Mouse (Mus musculus) CH12F3 (cell line): ENCODE data around the gene Pycr1.
"Not testable (repeated sequence)": the region's sequence is repeated elsewhere in the genome, so short reads cannot be mapped to it uniquely, and the experiment has no call there.

Source experiments
- in situ Hi-C: fragments of 300-500 bp; cut with MboI; formaldehyde crosslinking; loops from 2 replicates; pipeline ENCODE4 v1.14.3; 2020; ENCODE audit warnings: low sequenced_read_pairs

The Pycr1 gene

DNA sequence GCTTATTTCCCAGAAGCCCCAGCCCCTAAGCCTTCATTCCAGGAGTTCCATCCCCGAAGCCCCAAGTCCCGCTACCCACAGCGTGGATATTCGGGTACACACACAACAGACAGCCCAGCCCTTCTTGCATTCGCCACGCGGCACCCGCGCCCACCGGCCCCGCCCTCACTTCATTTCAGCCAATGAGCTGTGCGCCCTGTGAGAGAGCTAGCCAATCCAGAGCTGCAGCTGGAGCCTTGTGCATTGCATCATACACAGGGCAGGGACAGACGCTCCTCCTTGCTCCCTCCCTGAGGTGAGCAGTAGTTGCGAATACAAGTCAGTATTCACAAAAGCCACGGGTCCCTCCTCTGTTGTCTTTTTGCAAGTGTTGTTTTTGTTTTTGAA, at the start of gene Pycr1:
Gene Pycr1 (minus strand): TSS at position 169 of the 387 bp plus-strand sequence.
- in situ Hi-C loops: no loop called here

DNA sequence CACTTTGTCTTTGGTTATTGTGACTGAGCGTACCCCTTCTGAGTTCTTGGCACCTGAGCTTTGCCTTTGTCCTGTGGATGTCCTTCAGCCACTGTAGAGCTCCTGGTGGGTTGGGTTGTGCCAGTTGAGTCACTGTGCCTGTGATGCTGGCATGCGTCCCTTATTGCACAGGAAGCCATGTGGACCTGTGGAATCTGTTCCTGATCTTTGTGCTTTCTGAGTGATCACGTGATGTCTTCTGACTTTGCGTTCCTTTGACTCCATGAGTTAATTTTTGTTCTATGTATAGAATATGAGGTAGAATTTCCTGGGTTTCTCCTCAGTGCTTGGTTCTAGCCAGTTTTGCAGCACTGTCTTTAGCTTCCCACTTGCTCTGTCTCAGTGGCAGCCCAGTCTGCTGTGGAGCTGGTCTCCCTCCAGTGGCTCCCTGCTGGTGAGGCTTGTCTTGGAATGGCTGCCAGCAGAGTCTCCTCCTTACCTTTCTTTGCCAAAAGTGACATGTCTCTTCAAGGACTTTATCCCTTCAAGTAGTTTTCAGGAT, 49.0 kb upstream of the Pycr1 start:
- in situ Hi-C loops: no loop called here

DNA sequence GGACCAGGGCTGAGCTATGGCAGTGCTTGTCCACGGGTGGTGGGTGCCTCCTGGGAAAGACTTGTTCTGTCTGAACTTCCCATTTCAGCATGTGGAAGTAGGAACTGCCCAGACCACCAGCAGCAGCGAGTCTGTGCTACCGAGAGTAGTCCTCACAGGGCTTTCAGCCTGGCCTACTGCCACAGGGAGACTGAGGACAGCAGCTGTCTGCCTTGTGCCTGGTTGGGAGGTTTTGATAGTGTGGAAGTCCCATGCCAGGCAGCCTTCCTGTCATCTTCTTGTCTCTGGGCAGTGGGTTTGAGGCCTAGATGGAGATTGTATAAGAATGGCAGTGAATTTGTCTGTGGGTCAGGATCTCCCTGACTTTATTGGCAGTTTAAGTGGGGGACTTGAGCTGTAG, 45.8 kb upstream of the Pycr1 start:
- in situ Hi-C loops: no loop called here

- in situ Hi-C loops: no loop called here
Observed at GRCm38 (mm10) chr11:120686650-120687272, 43.2 kb upstream of the Pycr1 start.

DNA sequence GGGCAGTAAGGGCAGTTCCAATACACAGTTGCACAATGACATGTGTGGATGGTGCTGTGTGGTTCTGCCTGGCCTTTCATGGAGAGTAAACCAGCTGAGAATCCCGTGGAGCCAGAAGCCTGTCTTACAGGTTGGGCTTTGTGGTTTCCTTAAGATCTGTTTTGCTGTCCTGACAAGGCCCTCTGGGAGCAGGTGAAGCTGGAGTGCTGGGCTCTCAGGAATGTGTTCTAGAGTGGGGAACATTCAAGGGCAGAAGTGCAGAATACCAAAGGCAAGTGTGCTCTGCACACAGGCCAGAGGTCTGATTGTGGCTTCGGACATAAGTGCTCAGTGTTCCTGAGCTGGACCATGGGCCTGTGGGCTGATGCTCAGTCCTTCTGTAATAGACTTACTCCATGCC, 41.1 kb upstream of the Pycr1 start:
- in situ Hi-C loops: no loop called here

DNA sequence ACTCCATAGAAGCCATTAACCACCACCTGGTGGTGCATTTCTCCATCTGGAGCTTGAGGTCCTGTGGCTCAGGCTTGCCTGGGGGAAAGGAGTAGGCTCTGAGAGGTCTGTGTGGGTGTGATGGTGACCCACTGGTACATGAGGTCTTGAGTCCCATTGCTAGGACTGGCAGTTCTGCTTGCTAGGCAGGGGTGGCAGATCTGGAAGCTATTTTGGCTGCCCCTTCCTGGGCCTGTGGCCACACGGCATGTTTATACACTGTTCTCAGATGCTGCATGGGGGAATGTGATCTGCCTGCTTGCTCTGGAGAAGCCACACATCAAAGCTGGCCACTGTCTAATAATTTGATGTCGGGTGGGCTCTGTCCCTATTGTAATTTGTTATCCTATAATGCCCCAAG, 40.5 kb upstream of the Pycr1 start:
- in situ Hi-C loops: no loop called here

DNA sequence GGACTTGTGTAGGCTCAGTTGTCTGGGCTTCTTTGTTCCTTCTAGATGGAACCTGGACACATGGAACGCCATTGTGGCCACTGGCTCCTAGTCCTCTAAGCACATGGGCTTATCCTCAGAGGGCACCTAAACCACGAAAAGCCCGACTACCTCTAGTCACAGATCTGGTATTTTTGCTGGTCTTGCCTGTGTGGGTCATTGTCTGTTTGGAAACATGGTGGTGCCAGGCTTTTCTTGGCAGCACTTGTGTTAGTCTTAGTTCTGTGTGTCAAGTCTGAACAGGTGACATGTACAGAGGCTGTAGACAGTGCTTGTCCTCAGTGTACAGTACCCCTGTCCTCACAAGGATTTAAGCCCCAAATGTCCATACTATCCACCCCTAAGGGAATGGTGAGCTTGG, 40.0 kb upstream of the Pycr1 start:
- in situ Hi-C loops: no loop called here

- in situ Hi-C loops: no loop called here
Observed at GRCm38 (mm10) chr11:120682683-120683082, 39.1 kb upstream of the Pycr1 start.

GRCm38 (mm10) chr11:120679909-120680308, 36.3 kb upstream of the Pycr1 start:
- in situ Hi-C loops: no loop called here

GRCm38 (mm10) chr11:120676951-120677350, 33.4 kb upstream of the Pycr1 start:
- in situ Hi-C loops: no loop called here

- in situ Hi-C loops: not testable (repeated sequence)
Observed at GRCm38 (mm10) chr11:120675875-120676274, 32.3 kb upstream of the Pycr1 start.

DNA sequence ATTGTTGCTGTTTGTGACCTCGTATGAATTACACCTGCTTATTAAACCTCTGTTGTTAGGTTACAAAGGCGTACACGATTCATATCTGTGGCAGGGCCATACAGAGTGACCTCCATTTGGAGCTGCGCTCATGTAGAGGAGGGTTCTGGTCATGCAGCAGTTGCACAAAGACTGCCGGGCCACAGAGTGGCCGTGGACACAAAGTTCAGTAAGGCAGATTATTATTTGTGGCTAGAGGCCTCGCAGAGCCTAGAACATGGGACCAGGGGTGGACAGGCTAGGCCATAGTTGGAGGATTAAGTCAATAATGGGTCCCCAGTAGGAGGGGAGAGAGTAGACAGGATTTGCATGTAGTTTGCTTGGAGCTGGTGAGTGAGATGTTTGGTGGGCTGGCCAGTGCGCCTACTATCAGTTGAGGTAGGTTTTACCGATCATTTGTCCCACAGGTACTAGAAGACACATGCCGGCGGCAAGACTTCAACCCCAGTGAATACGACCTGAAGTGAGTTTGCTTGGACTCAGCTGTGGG, 30.1 kb upstream of the Pycr1 start:
- in situ Hi-C loops: no loop called here

GRCm38 (mm10) chr11:120672687-120673593, 29.4 kb upstream of the Pycr1 start, which contains the start of gene Aspscr1:
Gene Aspscr1, plus strand, starts transcription at chr11:120672973.
- in situ Hi-C loops: no loop called here

DNA sequence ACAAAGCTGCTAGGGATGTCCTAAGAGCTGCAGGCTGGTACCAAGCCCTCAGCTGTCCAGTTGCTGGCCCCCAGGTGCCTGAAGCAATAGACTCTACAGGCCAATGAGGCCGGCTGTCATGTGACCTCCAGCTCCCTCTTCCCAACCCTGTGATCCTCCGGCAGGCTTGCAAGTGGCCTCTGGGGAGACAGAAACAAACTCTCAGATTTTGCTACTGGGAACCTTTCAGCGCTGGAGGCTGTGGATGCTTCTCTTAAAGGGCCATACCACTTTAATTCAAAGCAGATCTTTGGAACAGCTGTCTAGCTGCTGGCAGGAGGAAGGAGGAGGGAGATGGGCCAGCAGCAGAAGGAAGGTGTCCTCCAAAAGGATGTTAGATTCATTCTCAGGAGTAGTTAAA, 23.0 kb upstream of the Pycr1 start:
- in situ Hi-C loops: no loop called here

- in situ Hi-C loops: no loop called here
Observed at GRCm38 (mm10) chr11:120665406-120665805, 21.8 kb upstream of the Pycr1 start.

GRCm38 (mm10) chr11:120663714-120664113, 20.1 kb upstream of the Pycr1 start:
- in situ Hi-C loops: no loop called here

DNA sequence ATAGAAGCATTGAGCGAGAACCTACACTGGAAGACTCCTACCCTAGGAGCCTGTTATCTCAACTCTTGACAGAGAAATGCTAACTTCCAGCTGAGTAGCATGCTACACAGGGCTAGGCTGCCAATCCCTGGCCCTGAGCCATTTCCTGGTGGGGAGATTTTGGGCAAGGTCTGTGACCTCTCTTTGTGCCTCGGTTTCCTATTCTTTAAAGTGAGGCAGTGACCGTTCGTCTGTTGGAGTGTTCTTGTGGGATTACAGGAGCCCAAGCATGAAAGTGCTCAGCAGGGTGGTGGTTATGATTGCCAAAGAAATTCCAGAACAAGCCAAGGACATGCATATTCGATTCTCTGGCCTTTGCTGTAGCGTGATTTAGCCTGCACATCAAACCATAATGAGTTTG, 19.2 kb upstream of the Pycr1 start:
- in situ Hi-C loops: no loop called here

DNA sequence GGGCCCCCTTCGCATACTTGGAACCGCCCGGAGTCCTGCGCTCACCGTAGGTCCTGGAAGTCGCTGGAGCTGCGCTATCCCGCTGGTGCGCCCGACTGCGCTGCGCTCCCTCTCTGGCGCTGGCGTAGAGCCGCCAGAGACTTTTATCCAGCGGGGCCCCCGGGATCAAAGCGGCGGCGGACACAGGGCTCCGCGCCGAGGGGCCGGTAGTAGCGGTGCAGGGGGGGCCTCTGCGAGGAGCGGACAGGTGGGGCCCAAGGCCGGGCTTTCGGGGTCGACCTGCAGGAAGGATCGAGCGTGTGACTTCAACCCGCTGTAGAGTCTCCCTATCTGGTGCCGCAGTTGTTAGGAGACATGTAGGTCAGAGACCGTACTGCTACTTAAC, 17.5 kb upstream of the Pycr1 start, which contains the start of gene Notum:
Gene Notum (minus strand): TSS at position 100 of the 385 bp plus-strand sequence.
- in situ Hi-C loops: no loop called here

DNA sequence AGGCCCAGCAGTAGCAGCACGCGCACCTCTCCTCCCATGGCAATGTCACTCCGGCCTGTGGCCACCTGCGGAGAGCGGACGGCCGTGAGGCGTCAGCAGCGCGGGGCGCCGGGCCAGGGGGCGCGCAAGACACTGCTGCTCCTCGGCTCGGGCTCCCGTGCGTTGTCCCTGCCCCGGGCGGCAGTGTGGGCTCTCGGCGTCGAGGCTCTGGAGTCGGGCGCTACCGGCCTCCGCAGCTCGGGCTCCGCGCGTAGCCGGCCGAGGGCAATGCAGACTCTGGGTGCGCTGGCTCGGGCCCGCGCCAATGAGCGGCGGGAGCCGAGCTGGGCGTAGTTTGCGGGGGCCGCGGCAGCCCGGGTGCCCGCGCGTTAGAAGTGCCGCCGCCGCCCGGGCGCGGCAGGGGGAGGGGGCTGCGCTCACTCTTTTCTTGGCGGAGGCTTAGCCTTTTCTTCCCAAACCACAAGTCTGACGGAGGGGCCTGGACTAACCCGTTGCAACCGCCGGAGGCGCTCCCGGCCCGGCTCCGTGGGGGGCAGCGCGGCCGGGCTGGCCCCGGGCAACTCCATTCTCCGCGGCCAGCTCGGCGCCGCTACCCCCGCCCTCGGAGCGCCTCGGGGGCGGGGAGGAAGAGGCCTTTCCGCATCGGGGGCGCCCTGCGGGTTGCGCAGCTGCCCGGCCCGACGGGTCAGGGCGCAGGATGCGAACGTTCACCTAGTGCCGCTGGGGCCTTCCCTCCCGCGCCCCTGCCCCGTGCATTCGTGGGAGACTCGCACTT, 16.9 kb upstream of the Pycr1 start:
- in situ Hi-C loops: no loop called here

GRCm38 (mm10) chr11:120659509-120660300, 16.1 kb upstream of the Pycr1 start:
- in situ Hi-C loops: no loop called here
